23 mouse cellular contexts compared by ENCODE assay signal in genomic region chr8:113775361-113775760, GRCm38 (mm10).
A peak's percentile ranks its signal among the peaks of the same experiment; 100 is the strongest.
DNase-seq lines count a peak whose midpoint lies in the region; ATAC-seq and TF ChIP-seq lines count a peak whose summit lies in the region.
"Had no signal": no experiment of that assay in that cellular context is flagged by ENCODE, and none has a peak within 500 bp of the region (broad histone marks: within the 10 kb centered on the region; RNA-seq: fewer than 3 reads in every experiment).

No protein-coding gene starts in this region.

- no peak overlapping the region for H3K27ac ChIP-seq in kidney, postnatal 0 days
- no peak overlapping the region for H3K27ac ChIP-seq in midbrain, postnatal 0 days (ENCODE audit: low read depth, low read length)
- H3K27ac ChIP-seq in midbrain, embryonic 13.5 days = no peak overlapping the region
- H3K27ac ChIP-seq in left cerebral cortex, adult 2 months = no peak overlapping the region
- H3K27ac ChIP-seq: embryonic facial prominence, embryonic 12.5 days; hindbrain, embryonic 12.5 days; intestine, embryonic 15.5 days; limb, embryonic 15.5 days; liver, embryonic 15.5 days; neural tube, embryonic 12.5 days had no signal

- H3K9me3 ChIP-seq in kidney, postnatal 0 days (replicated peaks; ENCODE audit: low read length) = no peaks in the 10 kb centered on the region
- no peaks in the 10 kb centered on the region for H3K9me3 ChIP-seq in midbrain, postnatal 0 days (ENCODE audit: low read length)
- no peaks in the 10 kb centered on the region for H3K9me3 ChIP-seq in midbrain, embryonic 13.5 days
- H3K9me3 ChIP-seq: embryonic facial prominence, embryonic 12.5 days; hindbrain, embryonic 12.5 days; intestine, embryonic 15.5 days; limb, embryonic 15.5 days; liver, embryonic 15.5 days; neural tube, embryonic 12.5 days had no signal

- DNase-seq in cerebellum, adult 18-20 months = peak; percentile 50 to 53
- no peak for DNase-seq in cerebellum, adult 11 months
- no peak for DNase-seq in kidney, postnatal 0 days (ENCODE audit: low spot score)
- no peak for DNase-seq in kidney, postnatal 25 days
- DNase-seq in midbrain, postnatal 0 days (ENCODE audit: low spot score) = peak; percentile 0
- DNase-seq in left cerebral cortex, adult 2 months (ENCODE audit: extremely low spot score in 1 of 2, low spot score in 2 of 2) = no peak
- no peak for DNase-seq in gastrocnemius, postnatal 4 days (ENCODE audit: low spot score in 2 of 2)
- DNase-seq: adrenal gland, postnatal 10 days; gastrocnemius, postnatal 25 days; heart, postnatal 10 days; lung, postnatal 14 days; thymus, postnatal 4 days had no signal

- no peaks in the 10 kb centered on the region for H3K36me3 ChIP-seq in kidney, postnatal 0 days (ENCODE audit: insufficient read depth, low read length)
- peaks cover 3% of the 10 kb centered on the region; the same call in 1 of the 2 replicates for H3K36me3 ChIP-seq in midbrain, postnatal 0 days (ENCODE audit: insufficient read depth, low read length)
- no peaks in the 10 kb centered on the region for H3K36me3 ChIP-seq in midbrain, embryonic 13.5 days
- H3K36me3 ChIP-seq: embryonic facial prominence, embryonic 12.5 days; hindbrain, embryonic 12.5 days; intestine, embryonic 15.5 days; limb, embryonic 15.5 days; liver, embryonic 15.5 days; neural tube, embryonic 12.5 days had no signal

- intact Hi-C loops in left cerebral cortex, adult 2 months (cut with DNase I) = no loop called here

- no peak for ATAC-seq in kidney, postnatal 0 days (replicated peaks; ENCODE audit: low FRiP score, low read depth)
- no peak for ATAC-seq in midbrain, postnatal 0 days (ENCODE audit: low FRiP score)
- no peak for ATAC-seq in midbrain, embryonic 13.5 days
- ATAC-seq: CD4-positive, CD25-positive, alpha-beta regulatory T cell, adult 4 months; forebrain, embryonic 16.5 days; intestine, embryonic 15.5 days; Patski had no signal

- no peaks in the 10 kb centered on the region for H3K27me3 ChIP-seq in kidney, postnatal 0 days (ENCODE audit: insufficient read depth, low read length)
- H3K27me3 ChIP-seq in midbrain, postnatal 0 days (ENCODE audit: insufficient read depth, low read length) = no peaks in the 10 kb centered on the region
- H3K27me3 ChIP-seq in midbrain, embryonic 13.5 days = no peaks in the 10 kb centered on the region
- H3K27me3 ChIP-seq: embryonic facial prominence, embryonic 12.5 days; hindbrain, embryonic 12.5 days; intestine, embryonic 15.5 days; limb, embryonic 15.5 days; liver, embryonic 15.5 days; neural tube, embryonic 12.5 days; Patski had no signal

- no peak overlapping the region for H3K4me2 ChIP-seq in kidney, postnatal 0 days (ENCODE audit: low read length)
- H3K4me2 ChIP-seq in midbrain, postnatal 0 days (ENCODE audit: low read depth, low read length, poor library complexity, severe bottlenecking) = no peak overlapping the region
- no peak overlapping the region for H3K4me2 ChIP-seq in midbrain, embryonic 13.5 days (replicated peaks)
- H3K4me2 ChIP-seq: embryonic facial prominence, embryonic 12.5 days; heart, embryonic 11.5 days; hindbrain, embryonic 12.5 days; intestine, embryonic 15.5 days; limb, embryonic 15.5 days; liver, embryonic 15.5 days; neural tube, embryonic 12.5 days had no signal

- WGBS in kidney, postnatal 0 days = 86% methylated on average over 6 of the region's 6 CpGs
- WGBS in midbrain, postnatal 0 days = 80% methylated on average over 6 of the region's 6 CpGs
- 84% methylated on average over 6 of the region's 6 CpGs for WGBS in midbrain, embryonic 13.5 days

- TF ChIP-seq CTCF in kidney, postnatal 0 days (IDR thresholded peaks at IDR 0.05; ENCODE audit: low read depth) = peak; percentile 8; the same call in 1 of the 2 replicates
- no peak for TF ChIP-seq CTCF in midbrain, postnatal 0 days (IDR thresholded peaks at IDR 0.05)
- no peak; the same call in none of the 2 replicates for TF ChIP-seq CTCF in left cerebral cortex, adult 2 months (IDR thresholded peaks at IDR 0.05)

- H3K4me3 ChIP-seq in kidney, postnatal 0 days (replicated peaks; ENCODE audit: low read depth, low read length) = no peak overlapping the region
- no peak overlapping the region for H3K4me3 ChIP-seq in midbrain, postnatal 0 days (ENCODE audit: low read depth, low read length)
- H3K4me3 ChIP-seq in midbrain, embryonic 13.5 days (replicated peaks) = no peak overlapping the region
- no peak overlapping the region for H3K4me3 ChIP-seq in left cerebral cortex, adult 2 months
- H3K4me3 ChIP-seq: embryonic facial prominence, embryonic 12.5 days; hindbrain, embryonic 12.5 days; intestine, embryonic 15.5 days; limb, embryonic 15.5 days; liver, embryonic 15.5 days; neural tube, embryonic 12.5 days had no signal

- H3K4me1 ChIP-seq in kidney, postnatal 0 days (replicated peaks; ENCODE audit: insufficient read depth, low read length) = no peaks in the 10 kb centered on the region
- H3K4me1 ChIP-seq in midbrain, postnatal 0 days (ENCODE audit: insufficient read depth, low read length) = no peaks in the 10 kb centered on the region
- no peaks in the 10 kb centered on the region for H3K4me1 ChIP-seq in midbrain, embryonic 13.5 days (replicated peaks)
- H3K4me1 ChIP-seq: embryonic facial prominence, embryonic 12.5 days; hindbrain, embryonic 12.5 days; intestine, embryonic 15.5 days; limb, embryonic 15.5 days; liver, embryonic 15.5 days; neural tube, embryonic 12.5 days had no signal

- H3K9ac ChIP-seq in kidney, postnatal 0 days (ENCODE audit: low read depth, low read length) = no peak overlapping the region
- H3K9ac ChIP-seq in midbrain, postnatal 0 days (replicated peaks; ENCODE audit: low read length, poor library complexity, severe bottlenecking) = no peak overlapping the region
- no peak overlapping the region for H3K9ac ChIP-seq in midbrain, embryonic 13.5 days (replicated peaks)
- H3K9ac ChIP-seq: embryonic facial prominence, embryonic 12.5 days; hindbrain, embryonic 12.5 days; intestine, embryonic 15.5 days; limb, embryonic 15.5 days; liver, embryonic 15.5 days; neural tube, embryonic 12.5 days had no signal

Comparison
In these comparisons a context has a peak if more than half of its experiments do, and no peak if none do; other contexts are left out.
1. DNase-seq: peak in cerebellum, adult 18-20 months (2 of 2) and midbrain, postnatal 0 days (single experiment); none in cerebellum, adult 11 months (single experiment), kidney, postnatal 0 days (single experiment), kidney, postnatal 25 days (0 of 2), left cerebral cortex, adult 2 months (0 of 2) and gastrocnemius, postnatal 4 days (0 of 2).